Mouse (Mus musculus): Measurements from ENCODE around the gene Scfd2. TPM values are rescaled to one million over a fixed set of nuclear protein-coding genes. Genes with fewer than 3 reads are reported as not detected.
A peak's percentile ranks its signal among the peaks of the same experiment; 100 is the strongest.

Scfd2 gene
- polyA plus RNA-seq, 1 experiment from 2014 or later, result 17.7 TPM

GRCm38 (mm10) chr5:74196307-74196618 lies 335.3 kb downstream of the Scfd2 start:
- Histone ChIP-seq H3K4me3 (ENCODE audit: low read length) (peak overlapping the region; percentile 97), H3K36me3 (ENCODE audit: control insufficient read depth, insufficient read depth, low read length) (peaks cover 12% of the 10 kb centered on the region), H3K4me2 (ENCODE audit: low read depth, low read length) (peak overlapping the region; percentile 99), H3K9me3 (ENCODE audit: control insufficient read depth, low read length) (no peaks in the 10 kb centered on the region), H3K9ac (ENCODE audit: low read depth, low read length) (peak overlapping the region; percentile 97), H3K4me1 (ENCODE audit: control insufficient read depth, insufficient read depth, low read length) (peaks cover 37% of the 10 kb centered on the region), H3K27ac (ENCODE audit: low read length) (peak overlapping the region; percentile 55; the same call in 1 of the 2 replicates), H3K27me3 (replicated peaks; ENCODE audit: control insufficient read depth, insufficient read depth, low read length) (no peaks in the 10 kb centered on the region)
- WGBS, result 5% methylated on average over 4 of the region's 4 CpGs
- no peak for ATAC-seq

GRCm38 (mm10) chr5:74195614-74196306 lies 335.8 kb downstream of the Scfd2 start:
- Histone ChIP-seq H3K9ac (ENCODE audit: low read depth, low read length) (peak overlapping the region; percentile 97), H3K4me2 (ENCODE audit: low read depth, low read length) (peak overlapping the region; percentile 99), H3K27ac (ENCODE audit: low read length) (peak overlapping the region; percentile 80), H3K9me3 (ENCODE audit: control insufficient read depth, low read length) (no peaks in the 10 kb centered on the region), H3K4me3 (ENCODE audit: low read length) (peak overlapping the region; percentile 97), H3K4me1 (ENCODE audit: control insufficient read depth, insufficient read depth, low read length) (peaks cover 37% of the 10 kb centered on the region), H3K27me3 (replicated peaks; ENCODE audit: control insufficient read depth, insufficient read depth, low read length) (no peaks in the 10 kb centered on the region), H3K36me3 (ENCODE audit: control insufficient read depth, insufficient read depth, low read length) (peaks cover 12% of the 10 kb centered on the region)
- 1% methylated on average over 27 of the region's 27 CpGs for whole genome bisulfite sequencing
- peak; percentile 12; the same call in 1 of the 2 replicates for ATAC-seq

- H3K27ac ChIP-seq (ENCODE audit: low read length), result peak within 1 kb of the TSS; percentile 80
- H3K4me3 ChIP-seq (ENCODE audit: low read length), result peak within 1 kb of the TSS; percentile 97
- peaks cover 40% of the 10 kb centered on the region for H3K4me1 ChIP-seq (ENCODE audit: control insufficient read depth, insufficient read depth, low read length)
- peak within 1 kb of the TSS; percentile 99 for H3K4me2 ChIP-seq (ENCODE audit: low read depth, low read length)
- H3K9me3 ChIP-seq (ENCODE audit: control insufficient read depth, low read length), result no peaks in the 10 kb centered on the region
- H3K36me3 ChIP-seq (ENCODE audit: control insufficient read depth, insufficient read depth, low read length), result peaks cover 12% of the 10 kb centered on the region
- ATAC-seq, result peak; percentile 92
- H3K27me3 ChIP-seq (replicated peaks; ENCODE audit: control insufficient read depth, insufficient read depth, low read length), result no peaks in the 10 kb centered on the region
- under 1% methylated on average over 81 of the region's 82 CpGs for WGBS
- H3K9ac ChIP-seq (ENCODE audit: low read depth, low read length), result peak within 1 kb of the TSS; percentile 97
These were observed 336.5 kb downstream of the Scfd2 start, which contains the start of gene Rasl11b for GRCm38 (mm10) chr5:74194841-74195613. TSS of gene Rasl11b (plus strand) at chr5:74195286.

- whole genome bisulfite sequencing, result 29% methylated on average over 16 of the region's 16 CpGs
- no peaks in the 10 kb centered on the region for H3K9me3 ChIP-seq (ENCODE audit: control insufficient read depth, low read length)
- peak overlapping the region; percentile 97 for H3K9ac ChIP-seq (ENCODE audit: low read depth, low read length)
- H3K27ac ChIP-seq (ENCODE audit: low read length), result peak overlapping the region; percentile 77
- H3K4me3 ChIP-seq (ENCODE audit: low read length), result peak overlapping the region; percentile 97
- H3K4me1 ChIP-seq (ENCODE audit: control insufficient read depth, insufficient read depth, low read length), result peaks cover 42% of the 10 kb centered on the region
- peaks cover 11% of the 10 kb centered on the region for H3K36me3 ChIP-seq (ENCODE audit: control insufficient read depth, insufficient read depth, low read length)
- no peaks in the 10 kb centered on the region for H3K27me3 ChIP-seq (replicated peaks; ENCODE audit: control insufficient read depth, insufficient read depth, low read length)
- peak overlapping the region; percentile 99 for H3K4me2 ChIP-seq (ENCODE audit: low read depth, low read length)
- peak; percentile 53 for ATAC-seq
These were observed 337.3 kb downstream of the Scfd2 start for GRCm38 (mm10) chr5:74194027-74194840.

- H3K4me2 ChIP-seq (ENCODE audit: low read depth, low read length), result peak overlapping the region; percentile 99
- H3K4me1 ChIP-seq (ENCODE audit: control insufficient read depth, insufficient read depth, low read length), result peaks cover 39% of the 10 kb centered on the region
- peaks cover 6% of the 10 kb centered on the region for H3K36me3 ChIP-seq (ENCODE audit: control insufficient read depth, insufficient read depth, low read length)
- peak; percentile 13; the same call in 1 of the 2 replicates for ATAC-seq
- H3K27me3 ChIP-seq (replicated peaks; ENCODE audit: control insufficient read depth, insufficient read depth, low read length), result no peaks in the 10 kb centered on the region
- H3K9ac ChIP-seq (ENCODE audit: low read depth, low read length), result no peak overlapping the region
- H3K27ac ChIP-seq (ENCODE audit: low read length), result peak overlapping the region; percentile 59
- 34% methylated on average over 7 of the region's 7 CpGs for WGBS
- H3K4me3 ChIP-seq (ENCODE audit: low read length), result no peak overlapping the region
- no peaks in the 10 kb centered on the region for H3K9me3 ChIP-seq (ENCODE audit: control insufficient read depth, low read length)
These were observed 337.9 kb downstream of the Scfd2 start for GRCm38 (mm10) chr5:74193626-74194025.

- H3K36me3 ChIP-seq (ENCODE audit: control insufficient read depth, insufficient read depth, low read length), result peaks cover 1% of the 10 kb centered on the region; the same call in 1 of the 2 replicates
- H3K27me3 ChIP-seq (replicated peaks; ENCODE audit: control insufficient read depth, insufficient read depth, low read length), result no peaks in the 10 kb centered on the region
- no peaks in the 10 kb centered on the region for H3K9me3 ChIP-seq (ENCODE audit: control insufficient read depth, low read length)
- no peak for ATAC-seq
- no peak overlapping the region for H3K4me2 ChIP-seq (ENCODE audit: low read depth, low read length)
- peaks cover 37% of the 10 kb centered on the region for H3K4me1 ChIP-seq (ENCODE audit: control insufficient read depth, insufficient read depth, low read length)
- H3K9ac ChIP-seq (ENCODE audit: low read depth, low read length), result no peak overlapping the region
- 51% methylated on average over 2 of the region's 2 CpGs for WGBS
- no peak overlapping the region for H3K4me3 ChIP-seq (ENCODE audit: low read length)
- no peak overlapping the region for H3K27ac ChIP-seq (ENCODE audit: low read length)
These were observed 338.6 kb downstream of the Scfd2 start for GRCm38 (mm10) chr5:74193008-74193407.

- H3K4me3 ChIP-seq (ENCODE audit: low read length), result no peak overlapping the region
- H3K27me3 ChIP-seq (replicated peaks; ENCODE audit: control insufficient read depth, insufficient read depth, low read length), result no peaks in the 10 kb centered on the region
- no peak overlapping the region for H3K9ac ChIP-seq (ENCODE audit: low read depth, low read length)
- WGBS, result 91% methylated on average over 5 of the region's 5 CpGs
- H3K27ac ChIP-seq (ENCODE audit: low read length), result no peak overlapping the region
- H3K9me3 ChIP-seq (ENCODE audit: control insufficient read depth, low read length), result no peaks in the 10 kb centered on the region
- H3K36me3 ChIP-seq (ENCODE audit: control insufficient read depth, insufficient read depth, low read length), result no peaks in the 10 kb centered on the region
- H3K4me2 ChIP-seq (ENCODE audit: low read depth, low read length), result no peak overlapping the region
- ATAC-seq, result no peak
- H3K4me1 ChIP-seq (ENCODE audit: control insufficient read depth, insufficient read depth, low read length), result peaks cover 20% of the 10 kb centered on the region
These were observed 340.6 kb downstream of the Scfd2 start for GRCm38 (mm10) chr5:74190911-74191310.

- Histone ChIP-seq H3K27ac (ENCODE audit: low read length) (no peak overlapping the region), H3K4me2 (ENCODE audit: low read depth, low read length) (no peak overlapping the region), H3K4me1 (ENCODE audit: control insufficient read depth, insufficient read depth, low read length) (peaks cover 20% of the 10 kb centered on the region), H3K4me3 (ENCODE audit: low read length) (no peak overlapping the region), H3K9ac (ENCODE audit: low read depth, low read length) (no peak overlapping the region), H3K9me3 (ENCODE audit: control insufficient read depth, low read length) (no peaks in the 10 kb centered on the region), H3K36me3 (ENCODE audit: control insufficient read depth, insufficient read depth, low read length) (no peaks in the 10 kb centered on the region), H3K27me3 (replicated peaks; ENCODE audit: control insufficient read depth, insufficient read depth, low read length) (no peaks in the 10 kb centered on the region)
- no peak for ATAC-seq
- 49% methylated on average over 9 of the region's 9 CpGs for WGBS
These were observed 341.4 kb downstream of the Scfd2 start for GRCm38 (mm10) chr5:74190161-74190491.

Data from intestine, embryonic 16.5 days (tissue).